Mouse (Mus musculus) heart, postnatal 0 days (tissue): ENCODE results near the gene Rnf181. TPM values are rescaled to one million over a fixed set of nuclear protein-coding genes. Genes with fewer than 3 reads are reported as not detected.

ENCODE experiments used
- ATAC-seq: fragments of 200-750 bp; cut with Nextera tagmentation; 2 replicates; pipeline ENCODE4 v1.8.0; 2017; ENCODE audit warnings: low read depth, moderate number of reproducible peaks, moderate library complexity; ENCODE audit not compliant: insufficient read depth
- DNase-seq: peaks from one replicate; pipeline ENCODE4 v3.0.0-alpha.2; 2016; ENCODE audit warnings: low spot score
- H3K27ac ChIP-seq: fragments of 300-500 bp; sonication (generic); 2 replicates; pipeline ENCODE4 v1.5.1; 2014; ENCODE audit warnings: low read depth, mild to moderate bottlenecking
- H3K27me3 ChIP-seq: fragments of 300-500 bp; sonication (generic); 2 replicates; pipeline ENCODE4 v1.6.1; 2014; ENCODE audit warnings: low read length, mixed read lengths; ENCODE audit not compliant: control insufficient read depth, insufficient read depth
- H3K36me3 ChIP-seq: fragments of 300-500 bp; sonication (generic); replicated peaks from 2 replicates; pipeline ENCODE4 v1.6.1; 2014; ENCODE audit warnings: low read length, mixed read lengths; ENCODE audit not compliant: control insufficient read depth, insufficient read depth
- H3K4me1 ChIP-seq: fragments of 300-500 bp; sonication (generic); 2 replicates; pipeline ENCODE4 v1.6.1; 2014; ENCODE audit warnings: antibody characterized with exemption; ENCODE audit not compliant: control insufficient read depth, insufficient read depth
- H3K4me2 ChIP-seq: fragments of 300-500 bp; sonication (generic); 2 replicates; pipeline ENCODE4 v1.6.1; 2014; ENCODE audit warnings: low read depth, mild to moderate bottlenecking, low read length, moderate library complexity
- H3K4me3 ChIP-seq: fragments of 300-500 bp; sonication (generic); 2 replicates; pipeline ENCODE4 v1.5.1; 2014; ENCODE audit warnings: low read depth, low read length
- H3K9ac ChIP-seq: fragments of 300-500 bp; sonication (generic); replicated peaks from 2 replicates; pipeline ENCODE4 v1.6.1; 2014; ENCODE audit warnings: low read depth, low read length, mixed read lengths
- H3K9me3 ChIP-seq: fragments of 300-500 bp; sonication (generic); replicated peaks from 2 replicates; pipeline ENCODE4 v1.6.1; 2016; ENCODE audit warnings: low read length; ENCODE audit not compliant: control insufficient read depth
- CTCF ChIP-seq: IDR thresholded peaks from 2 replicates; pipeline ENCODE4 v1.5.1; 2016; ENCODE audit warnings: antibody characterized with exemption, control low read depth, low read depth
- EP300 ChIP-seq: IDR thresholded peaks from 2 replicates; pipeline ENCODE4 v1.6.1; 2016; ENCODE audit warnings: antibody characterized with exemption, low read depth
- WGBS: fragments of 180-500 bp; shearing (Covaris S2); extraction: QIAGEN DNeasy Blood & Tissue Kit; methylation state at CpG from one replicate; pipeline ENCODE4 v1.1.7; 2014; 5-methylcytosine and 5-hydroxymethylcytosine counted together
- polyA plus RNA-seq: library from polyadenylated mRNA; unstranded; fragments of >200 nt; fragmentation: Nextera tagmentation; extraction: Ambion mirVana; gene quantifications from 2 replicates; pipeline ENCODE4 v1.2.1, GENCODE M21; 2015
- total RNA-seq: library from RNA; depleted of rRNA; stranded (reverse); fragments of >200 nt; gene quantifications from 2 replicates; pipeline ENCODE4 v1.2.3, GENCODE M21; 2014; ENCODE audit warnings: low replicate concordance

Gene Rnf181
- total and polyA plus RNA-seq, 2 experiments from 2014 or later, result 53.5 to 74.9 TPM

GRCm38 (mm10) chr6:72378510-72379234 lies 11.9 kb upstream of the Rnf181 start:
- H3K9me3 ChIP-seq, result no peaks in the 10 kb centered on the region
- DNase-seq (no peak), ATAC-seq (no peak)
- H3K4me1 ChIP-seq, result 0 out of 2 replicates have a peak, but pooled peaks cover 17% of the 10 kb centered on the region
- H3K36me3 ChIP-seq, result 0 out of 2 replicates have a peak, but pooled peaks cover 5% of the 10 kb centered on the region
- peak overlapping the region; percentile 69 for H3K4me2 ChIP-seq
- peak overlapping the region; percentile 95; the same call in 1 of the 2 replicates for H3K27ac ChIP-seq
- H3K9ac ChIP-seq, result no peak overlapping the region
- H3K27me3 ChIP-seq, result no peaks in the 10 kb centered on the region
- TF ChIP-seq EP300 (no peak), CTCF (no peak)
- H3K4me3 ChIP-seq, result peak overlapping the region; percentile 73; the same call in 1 of the 2 replicates
- WGBS, result 84% methylated on average over 8 of the region's 8 CpGs

- no peaks in the 10 kb centered on the region for H3K27me3 ChIP-seq
- H3K4me1 ChIP-seq, result peaks cover 39% of the 10 kb centered on the region
- no peak for ATAC-seq
- no peak overlapping the region for H3K4me3 ChIP-seq
- no peak overlapping the region for H3K4me2 ChIP-seq
- no peak for DNase-seq
- H3K27ac ChIP-seq, result no peak overlapping the region
- no peak overlapping the region for H3K9ac ChIP-seq
- 65% methylated on average over 15 of the region's 15 CpGs for WGBS
- no peak for TF ChIP-seq CTCF
- no peak for TF ChIP-seq EP300
- 0 out of 2 replicates have a peak, but pooled peaks cover 5% of the 10 kb centered on the region for H3K36me3 ChIP-seq
- no peaks in the 10 kb centered on the region for H3K9me3 ChIP-seq
Observed at GRCm38 (mm10) chr6:72374820-72375563, 8.2 kb upstream of the Rnf181 start.

DNA sequence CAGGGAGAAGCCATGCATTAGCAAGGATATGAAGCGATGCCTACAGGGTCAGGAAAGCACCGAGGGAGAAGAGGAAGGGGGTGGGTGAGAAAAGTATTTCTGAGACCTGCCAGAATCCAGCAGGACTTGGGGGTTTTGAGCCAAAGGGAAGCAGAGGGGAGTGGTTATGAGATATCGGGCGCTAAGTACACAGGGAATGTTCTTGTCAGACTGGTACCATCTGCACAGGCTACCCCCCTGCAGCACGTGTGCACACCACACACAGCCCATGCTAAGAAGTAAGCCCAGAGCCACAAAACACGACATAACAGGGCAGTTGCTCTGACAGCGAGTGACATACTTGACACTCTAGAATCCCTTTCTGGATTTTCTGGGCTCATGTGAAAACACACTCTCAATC lies 7.5 kb upstream of the Rnf181 start:
- no peak overlapping the region for H3K4me2 ChIP-seq
- H3K4me1 ChIP-seq, result peaks cover 31% of the 10 kb centered on the region
- peak; percentile 50 for DNase-seq

DNA sequence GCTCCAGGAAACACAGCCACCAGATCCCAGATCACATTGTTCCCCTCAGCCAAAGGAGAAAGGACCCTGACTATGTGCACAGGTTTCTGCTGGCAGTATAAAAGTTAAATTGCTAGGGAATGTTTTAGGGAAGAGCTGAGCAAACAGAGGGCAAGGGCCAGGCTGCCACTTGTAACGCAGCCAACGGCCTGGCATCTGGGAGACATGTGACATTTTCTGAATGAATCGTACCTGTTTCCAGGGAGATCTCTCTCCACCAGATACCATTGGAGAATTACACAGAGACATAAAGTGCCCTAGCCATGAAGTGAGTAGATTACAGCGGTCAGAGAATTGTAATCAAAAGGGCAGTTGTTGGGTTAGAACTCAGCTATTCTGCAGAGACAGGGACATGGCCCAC lies 6.4 kb upstream of the Rnf181 start:
- Histone ChIP-seq H3K9ac (no peak overlapping the region), H3K36me3 (0 out of 2 replicates have a peak, but pooled peaks cover 11% of the 10 kb centered on the region), H3K4me2 (no peak overlapping the region), H3K4me1 (peaks cover 31% of the 10 kb centered on the region), H3K27me3 (no peaks in the 10 kb centered on the region), H3K4me3 (no peak overlapping the region), H3K27ac (peak overlapping the region; percentile 16), H3K9me3 (no peaks in the 10 kb centered on the region)
- TF ChIP-seq EP300, result no peak
- TF ChIP-seq CTCF, result no peak
- WGBS, result 59% methylated on average over 4 of the region's 4 CpGs
- DNase-seq (no peak), ATAC-seq (no peak)

More for the DNA sequence above, 7.5 kb upstream of the Rnf181 start:
- no peak overlapping the region for H3K4me3 ChIP-seq
- H3K36me3 ChIP-seq, result 0 out of 2 replicates have a peak, but pooled peaks cover 7% of the 10 kb centered on the region
- TF ChIP-seq CTCF, result no peak
- TF ChIP-seq EP300, result no peak
- H3K27me3 ChIP-seq, result no peaks in the 10 kb centered on the region
- H3K9ac ChIP-seq, result no peak overlapping the region
- WGBS, result 49% methylated on average over 7 of the region's 7 CpGs
- peak overlapping the region; percentile 1; the same call in 1 of the 2 replicates for H3K27ac ChIP-seq
- H3K9me3 ChIP-seq, result no peaks in the 10 kb centered on the region
- no peak for ATAC-seq

DNA sequence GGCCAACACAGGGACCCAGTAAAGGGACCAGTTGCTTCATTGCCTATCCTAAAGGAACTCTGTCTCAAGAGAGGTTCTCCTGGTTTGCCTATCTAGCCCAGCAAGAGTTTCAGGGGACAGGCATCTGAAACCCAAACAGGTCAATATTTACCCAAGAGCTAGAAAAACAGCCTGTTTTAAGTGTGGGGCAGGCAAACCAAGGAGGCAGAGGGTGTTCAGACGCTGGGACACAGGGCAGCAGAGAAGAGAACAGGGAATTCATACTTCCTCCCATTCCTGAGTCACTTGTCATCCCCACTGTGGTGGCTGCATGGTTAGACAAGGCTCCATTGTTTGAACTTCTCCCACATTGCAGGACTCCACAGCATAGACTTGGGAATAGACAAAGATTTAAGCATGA lies 4.8 kb upstream of the Rnf181 start:
- no peak for ATAC-seq
- Histone ChIP-seq H3K9me3 (no peaks in the 10 kb centered on the region), H3K27me3 (no peaks in the 10 kb centered on the region), H3K9ac (no peak overlapping the region), H3K4me3 (no peak overlapping the region), H3K27ac (peak overlapping the region; percentile 75), H3K4me2 (no peak overlapping the region), H3K4me1 (peaks cover 31% of the 10 kb centered on the region), H3K36me3 (0 out of 2 replicates have a peak, but pooled peaks cover 11% of the 10 kb centered on the region)
- DNase-seq, result no peak
- 35% methylated on average over 1 of the region's 1 CpGs for WGBS
- TF ChIP-seq CTCF (no peak), EP300 (no peak)
